Mouse (Mus musculus) heart, embryonic 11.5 days (tissue): ENCODE measurements around the gene Crkl. TPM values are rescaled to one million over a fixed set of nuclear protein-coding genes. Genes with fewer than 3 reads are reported as not detected.
A peak's percentile ranks its signal among the peaks of the same experiment; 100 is the strongest.

Source experiments
- ATAC-seq: fragments of 200-750 bp; cut with Nextera tagmentation; replicated peaks from 2 replicates; pipeline ENCODE4 v1.8.0; 2017; ENCODE audit warnings: moderate library complexity; ENCODE audit not compliant: insufficient number of reproducible peaks, low FRiP score, low TSS enrichment
- H3K27ac ChIP-seq: fragments of 300-500 bp; sonication (generic); 2 replicates; pipeline ENCODE4 v1.5.1; 2014; ENCODE audit warnings: mild to moderate bottlenecking, low read depth, low read length
- H3K27me3 ChIP-seq: fragments of 300-500 bp; sonication (generic); 2 replicates; pipeline ENCODE4 v1.6.1; 2014; ENCODE audit warnings: mild to moderate bottlenecking, low read length, mixed read lengths; ENCODE audit not compliant: control insufficient read depth, insufficient read depth
- H3K36me3 ChIP-seq: fragments of 300-500 bp; sonication (generic); 2 replicates; pipeline ENCODE4 v1.6.1; 2014; ENCODE audit warnings: mild to moderate bottlenecking, low read length, moderate library complexity, mixed read lengths; ENCODE audit not compliant: control insufficient read depth, insufficient read depth
- H3K4me1 ChIP-seq: fragments of 300-500 bp; sonication (generic); 2 replicates; pipeline ENCODE4 v1.6.1; 2014; ENCODE audit warnings: low read length; ENCODE audit not compliant: control insufficient read depth, insufficient read depth
- H3K4me2 ChIP-seq: fragments of 300-500 bp; sonication (generic); 2 replicates; pipeline ENCODE4 v1.6.1; 2014; ENCODE audit warnings: mild to moderate bottlenecking, moderate library complexity
- H3K4me3 ChIP-seq: fragments of 300-500 bp; sonication (generic); 2 replicates; pipeline ENCODE4 v1.5.1; 2014; ENCODE audit warnings: low read depth, low read length
- H3K9ac ChIP-seq: fragments of 300-500 bp; sonication (generic); 2 replicates; pipeline ENCODE4 v1.6.1; 2014; ENCODE audit warnings: mild to moderate bottlenecking, low read depth, low read length, moderate library complexity
- H3K9me3 ChIP-seq: fragments of 300-500 bp; sonication (generic); replicated peaks from 2 replicates; pipeline ENCODE4 v1.6.1; 2016; ENCODE audit warnings: low read length; ENCODE audit not compliant: control insufficient read depth
- WGBS: fragments of 180-500 bp; shearing (Covaris S2); extraction: QIAGEN DNeasy Blood & Tissue Kit; methylation state at CpG from one replicate; pipeline ENCODE4 v1.1.7; 2014; ENCODE audit not compliant: insufficient replicate concordance; 5-methylcytosine and 5-hydroxymethylcytosine counted together
- polyA plus RNA-seq: library from polyadenylated mRNA; unstranded; fragments of >200 nt; fragmentation: Nextera tagmentation; extraction: Ambion mirVana; gene quantifications from 2 replicates; pipeline ENCODE4 v1.2.1, GENCODE M21; 2014

Crkl gene
- polyA plus RNA-seq, 1 experiment from 2014 or later, result 49.6 TPM

GRCm38 (mm10) chr16:17432576-17432975 lies 19.2 kb upstream of the Crkl start:
- ATAC-seq, result no peak
- H3K9me3 ChIP-seq, result no peaks in the 10 kb centered on the region
- no peaks in the 10 kb centered on the region for H3K4me1 ChIP-seq
- no peaks in the 10 kb centered on the region for H3K27me3 ChIP-seq
- H3K4me3 ChIP-seq, result no peak overlapping the region
- no peak overlapping the region for H3K9ac ChIP-seq
- H3K4me2 ChIP-seq, result no peak overlapping the region
- WGBS, result 76% methylated on average over 2 of the region's 2 CpGs
- H3K36me3 ChIP-seq, result no peaks in the 10 kb centered on the region
- no peak overlapping the region for H3K27ac ChIP-seq

GRCm38 (mm10) chr16:17452373-17452715 lies 557 bp downstream of the Crkl start:
- H3K4me3 ChIP-seq, result peak overlapping the region; percentile 91
- H3K27ac ChIP-seq, result peak overlapping the region; percentile 93
- H3K27me3 ChIP-seq, result no peaks in the 10 kb centered on the region
- no peaks in the 10 kb centered on the region for H3K9me3 ChIP-seq
- ATAC-seq, result peak; percentile 7
- peak overlapping the region; percentile 90 for H3K4me2 ChIP-seq
- peaks cover 13% of the 10 kb centered on the region for H3K4me1 ChIP-seq
- H3K36me3 ChIP-seq, result peaks cover 10% of the 10 kb centered on the region; the same call in 1 of the 2 replicates
- H3K9ac ChIP-seq, result peak overlapping the region; percentile 97
- WGBS, result under 1% methylated on average over 24 of the region's 24 CpGs

- Histone ChIP-seq H3K36me3 (peaks cover 12% of the 10 kb centered on the region), H3K27ac (no peak overlapping the region), H3K9ac (no peak overlapping the region), H3K27me3 (no peaks in the 10 kb centered on the region), H3K9me3 (no peaks in the 10 kb centered on the region), H3K4me1 (peaks cover 17% of the 10 kb centered on the region), H3K4me2 (no peak overlapping the region), H3K4me3 (no peak overlapping the region)
- 85% methylated on average over 1 of the region's 1 CpGs for WGBS
- no peak for ATAC-seq
Measured at GRCm38 (mm10) chr16:17456901-17457300, 5.1 kb downstream of the Crkl start.

GRCm38 (mm10) chr16:17460254-17460653 lies 8.5 kb downstream of the Crkl start:
- ATAC-seq, result no peak
- Histone ChIP-seq H3K36me3 (peaks cover 9% of the 10 kb centered on the region), H3K4me2 (no peak overlapping the region), H3K9me3 (no peaks in the 10 kb centered on the region), H3K27me3 (no peaks in the 10 kb centered on the region), H3K9ac (no peak overlapping the region), H3K27ac (no peak overlapping the region), H3K4me3 (no peak overlapping the region), H3K4me1 (peaks cover 7% of the 10 kb centered on the region; the same call in 1 of the 2 replicates)
- WGBS, result 94% methylated on average over 4 of the region's 4 CpGs

DNA sequence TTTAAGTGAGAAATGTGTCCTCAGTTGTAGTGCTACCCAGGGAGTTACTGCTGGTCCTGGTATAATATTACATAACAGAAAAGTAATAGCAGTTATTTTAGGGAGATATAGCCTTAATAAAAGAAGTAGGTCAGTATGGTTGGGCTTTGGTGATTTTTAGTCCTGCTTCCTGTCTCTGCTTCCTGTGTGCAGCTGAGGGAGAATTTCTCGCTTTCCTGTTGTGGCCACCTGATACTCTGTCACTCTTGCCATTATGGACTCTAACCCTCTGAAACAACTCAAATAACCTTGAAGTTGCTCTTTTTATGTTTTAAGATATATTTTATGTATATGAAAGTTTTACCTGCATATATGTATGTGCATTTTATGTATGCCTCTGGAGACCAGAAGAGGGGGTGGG lies 9.8 kb downstream of the Crkl start:
- Histone ChIP-seq H3K4me2 (no peak overlapping the region), H3K36me3 (peaks cover 7% of the 10 kb centered on the region), H3K9ac (no peak overlapping the region), H3K9me3 (no peaks in the 10 kb centered on the region), H3K4me1 (0 out of 2 replicates have a peak, but pooled peaks cover 7% of the 10 kb centered on the region), H3K27ac (no peak overlapping the region), H3K4me3 (no peak overlapping the region), H3K27me3 (no peaks in the 10 kb centered on the region)
- ATAC-seq, result no peak
- 85% methylated on average over 1 of the region's 1 CpGs for WGBS

DNA sequence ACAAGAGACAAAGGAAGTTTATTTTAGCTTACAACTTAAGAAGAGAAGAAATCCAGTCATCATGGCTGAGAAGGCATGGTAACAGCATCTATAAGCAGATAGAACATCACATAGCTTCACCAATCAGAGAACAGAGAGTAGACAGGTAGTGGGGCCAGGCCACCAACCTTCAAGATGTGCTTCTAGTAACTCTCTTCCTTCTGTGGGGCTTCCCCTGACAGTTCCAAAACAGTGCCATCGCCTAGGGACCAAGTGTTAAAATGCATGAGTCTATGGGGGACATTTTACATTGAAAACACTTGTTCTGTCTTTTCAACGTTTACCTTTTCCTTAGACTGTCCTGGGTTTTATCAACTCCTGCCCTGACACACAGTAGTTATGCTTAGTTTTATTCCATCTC lies 11.4 kb downstream of the Crkl start:
- WGBS, result 89% methylated on average over 2 of the region's 2 CpGs
- Histone ChIP-seq H3K27me3 (no peaks in the 10 kb centered on the region), H3K4me3 (no peak overlapping the region), H3K4me1 (0 out of 2 replicates have a peak, but pooled peaks cover 7% of the 10 kb centered on the region), H3K27ac (no peak overlapping the region), H3K36me3 (no peaks in the 10 kb centered on the region; the same call in 1 of the 2 replicates), H3K9me3 (no peaks in the 10 kb centered on the region), H3K4me2 (no peak overlapping the region), H3K9ac (no peak overlapping the region)
- ATAC-seq, result no peak

DNA sequence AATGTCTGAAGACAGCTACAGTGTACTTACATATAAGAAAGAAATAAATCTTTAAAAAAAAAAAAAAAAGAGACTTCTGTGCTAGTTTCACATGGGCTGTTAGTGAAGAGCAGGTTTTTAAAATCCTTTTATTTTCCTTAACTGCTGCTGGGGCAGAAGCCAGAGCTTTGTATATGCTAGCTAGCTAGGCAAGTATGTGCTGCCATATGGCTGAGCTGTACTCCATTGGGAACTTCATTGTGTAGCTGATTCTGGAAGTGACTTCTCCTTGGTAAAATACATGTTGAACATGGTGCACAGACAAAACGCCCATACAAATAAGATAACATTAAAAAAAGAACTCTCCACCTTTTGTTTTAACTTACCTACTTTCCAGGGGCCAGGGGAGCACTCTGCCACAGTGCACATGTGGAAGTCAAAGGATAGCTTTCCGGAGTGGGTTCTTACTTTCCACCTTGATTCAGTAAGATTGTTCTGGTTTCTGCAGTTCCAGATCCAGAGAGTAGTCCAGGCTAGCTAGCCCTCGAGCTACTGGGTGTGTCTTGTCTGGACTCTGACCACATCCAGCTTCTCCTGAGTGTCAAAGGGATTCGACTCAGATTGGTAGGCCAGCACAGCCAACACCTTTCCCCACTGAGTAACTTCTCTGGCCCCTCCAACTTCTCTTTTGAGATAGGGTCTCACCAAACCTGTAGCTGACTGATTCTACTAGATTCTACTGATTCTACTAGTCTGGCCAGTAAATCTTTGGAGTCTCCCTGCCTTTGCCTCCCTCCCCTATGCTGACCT lies 15.3 kb downstream of the Crkl start:
- 83% methylated on average over 4 of the region's 4 CpGs for WGBS
- H3K27ac ChIP-seq, result no peak overlapping the region
- ATAC-seq, result no peak
- H3K4me3 ChIP-seq, result no peak overlapping the region
- H3K4me1 ChIP-seq, result 0 out of 2 replicates have a peak, but pooled peaks cover 3% of the 10 kb centered on the region
- H3K27me3 ChIP-seq, result no peaks in the 10 kb centered on the region
- no peaks in the 10 kb centered on the region for H3K9me3 ChIP-seq
- H3K9ac ChIP-seq, result no peak overlapping the region
- peaks cover 9% of the 10 kb centered on the region; the same call in 1 of the 2 replicates for H3K36me3 ChIP-seq
- H3K4me2 ChIP-seq, result no peak overlapping the region

DNA sequence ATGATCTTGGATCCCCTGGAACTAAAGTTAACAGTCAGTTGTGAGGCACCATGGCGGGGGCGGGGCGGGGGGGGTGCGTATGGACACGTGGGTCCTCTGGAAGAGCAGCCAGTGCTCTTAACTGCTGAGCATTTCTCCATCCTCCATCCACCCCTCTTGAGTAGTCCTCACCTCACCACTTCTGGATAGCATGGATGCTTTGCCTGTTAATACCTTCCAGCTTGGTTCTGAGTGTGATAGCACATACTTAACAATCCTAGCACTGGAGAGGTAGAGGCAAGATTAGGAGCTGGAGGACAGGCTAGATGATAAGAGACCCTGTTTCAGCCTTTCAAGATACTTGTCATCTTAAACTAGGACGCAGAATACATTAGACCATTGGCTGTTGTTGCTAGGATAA lies 20.7 kb downstream of the Crkl start:
- Histone ChIP-seq H3K9ac (no peak overlapping the region), H3K4me1 (no peaks in the 10 kb centered on the region), H3K4me2 (no peak overlapping the region), H3K9me3 (no peaks in the 10 kb centered on the region), H3K27me3 (no peaks in the 10 kb centered on the region), H3K4me3 (no peak overlapping the region), H3K27ac (no peak overlapping the region), H3K36me3 (peaks cover 9% of the 10 kb centered on the region; the same call in 1 of the 2 replicates)
- no peak for ATAC-seq
- WGBS, result 67% methylated on average over 6 of the region's 6 CpGs

GRCm38 (mm10) chr16:17474091-17474490 lies 22.3 kb downstream of the Crkl start:
- H3K27me3 ChIP-seq, result no peaks in the 10 kb centered on the region
- H3K9me3 ChIP-seq, result no peaks in the 10 kb centered on the region
- H3K27ac ChIP-seq, result no peak overlapping the region
- no peaks in the 10 kb centered on the region for H3K4me1 ChIP-seq
- H3K36me3 ChIP-seq, result peaks cover 6% of the 10 kb centered on the region; the same call in 1 of the 2 replicates
- no peak overlapping the region for H3K4me3 ChIP-seq
- no peak for ATAC-seq
- H3K9ac ChIP-seq, result no peak overlapping the region
- no peak overlapping the region for H3K4me2 ChIP-seq
